Mouse (Mus musculus) brain, embryonic 18.5 days (tissue): ENCODE data around the gene Rhoc.

Experiments used
- DNase-seq: peaks from one replicate; pipeline ENCODE4 v3.0.0-alpha.2; 2012; ENCODE audit warnings: low read depth, low spot score

Gene Rhoc

GRCm38 (mm10) chr3:104816130-104816529, 28.0 kb downstream of the Rhoc start:
- DNase-seq: no peak

GRCm38 (mm10) chr3:104817481-104817990, 29.4 kb downstream of the Rhoc start:
- no peak for DNase-seq

GRCm38 (mm10) chr3:104817991-104818748, 30.0 kb downstream of the Rhoc start, which contains the start of gene Mov10:
Mov10 (minus strand) TSS chr3:104818563.
- DNase-seq: no peak

GRCm38 (mm10) chr3:104818749-104819134, 30.6 kb downstream of the Rhoc start:
- DNase-seq: no peak

- DNase-seq: no peak
These were observed 32.3 kb downstream of the Rhoc start for GRCm38 (mm10) chr3:104820426-104820825.

GRCm38 (mm10) chr3:104822413-104822812, 34.2 kb downstream of the Rhoc start:
- no peak for DNase-seq

- no peak for DNase-seq
These were observed 47.6 kb downstream of the Rhoc start for GRCm38 (mm10) chr3:104835797-104836196.

- no peak for DNase-seq
These were observed 52.9 kb downstream of the Rhoc start for GRCm38 (mm10) chr3:104841049-104841448.
